ENCODE assay signal across 7 mouse cellular contexts in the genomic region with DNA sequence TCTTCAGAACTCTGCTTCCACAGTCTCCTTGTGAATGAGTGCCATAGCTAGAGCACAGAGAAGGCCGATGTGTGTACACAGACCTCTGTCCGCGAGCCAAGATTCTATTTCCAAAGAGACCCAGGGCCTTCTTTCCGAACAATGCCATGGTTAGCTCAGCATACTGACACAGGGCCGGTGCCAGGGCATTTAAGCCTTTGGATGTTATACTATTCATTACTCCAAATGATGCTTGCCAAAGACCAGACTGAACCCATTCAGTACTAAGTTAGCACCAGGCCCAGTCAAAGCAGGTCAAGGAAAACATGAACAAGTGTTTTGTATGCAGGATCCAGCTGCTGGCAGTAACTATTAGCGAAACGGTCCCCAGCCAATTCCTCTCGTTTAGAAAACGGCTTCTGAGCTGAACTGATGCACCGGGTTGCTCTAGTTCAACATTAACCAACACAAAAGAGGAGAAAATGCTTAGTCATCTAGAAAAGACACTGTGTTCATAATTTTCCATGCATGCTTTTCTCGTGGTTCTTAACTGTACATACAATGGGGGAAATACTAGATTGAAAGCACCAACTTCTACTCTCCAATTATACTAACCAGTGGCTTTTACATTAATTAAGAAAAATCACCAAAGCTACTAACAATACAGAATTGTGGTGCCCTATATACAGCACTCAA.
DNase-seq lines count a peak whose midpoint lies in the region; ATAC-seq and TF ChIP-seq lines count a peak whose summit lies in the region.

No protein-coding gene starts in this region.

- ATAC-seq in Patski = peak; percentile 21

- CTCF ChIA-PET in Patski (lab: Charles Lee) = interaction anchor here (2.1 kb wide), 1 partner anchor 13 kb away, joined by 4 read pairs; no protein-coding TSS in a partner anchor

- no peak for DNase-seq in Patski (ENCODE audit: low read depth, low spot score)
- DNase-seq in brain, embryonic 18.5 days (ENCODE audit: low read depth, low spot score) = peak; percentile 59
- DNase-seq in gastrocnemius, adult 2 months = peak; percentile 56
- DNase-seq in layer of hippocampus, adult 11-12 months (ENCODE audit: low spot score) = peak; percentile 82
- peak; percentile 77 for DNase-seq in lung, postnatal 10 days
- DNase-seq in right cerebral cortex, postnatal 4 days = peak; percentile 62
- no peak for DNase-seq in B cell, adult 2 months

- intact Hi-C loops in gastrocnemius, adult 2 months (cut with DNase I) = no loop called here

- H3K27me3 ChIP-seq in Patski = no peaks in the 10 kb centered on the region

- H3K4me3 ChIP-seq in gastrocnemius, adult 2 months = no peak overlapping the region

- peak overlapping the region; percentile 41 for H3K27ac ChIP-seq in gastrocnemius, adult 2 months

- POLR2A ChIA-PET in Patski (lab: Charles Lee) = no interaction called here

- no peak for TF ChIP-seq CTCF in Patski (IDR thresholded peaks at IDR 0.05)
- TF ChIP-seq CTCF in gastrocnemius, adult 2 months (IDR thresholded peaks at IDR 0.05) = no peak

- in situ Hi-C loops in Patski (cut with MboI; ENCODE audit: low pct_unique_long_range_greater_than_20kb) = no loop called here

Comparison
In these comparisons a context has a peak if more than half of its experiments do, and no peak if none do; other contexts are left out.
1. DNase-seq: peak in brain, embryonic 18.5 days (single experiment), gastrocnemius, adult 2 months (single experiment), layer of hippocampus, adult 11-12 months (single experiment), lung, postnatal 10 days (single experiment) and right cerebral cortex, postnatal 4 days (single experiment); none in Patski (single experiment) and B cell, adult 2 months (0 of 2).